Mouse (Mus musculus): ENCODE results near the gene Fancc.

- no peak for TF ChIP-seq CTCF (IDR thresholded peaks at IDR 0.05; ENCODE audit: low read depth)
- no peak for TF ChIP-seq EP300 (IDR thresholded peaks at IDR 0.05; ENCODE audit: low read depth)
Observed at GRCm38 (mm10) chr13:63513374-63514098, 16.5 kb upstream of the Fancc start.
